Mouse (Mus musculus): ENCODE data around the gene Alyref.

DNA sequence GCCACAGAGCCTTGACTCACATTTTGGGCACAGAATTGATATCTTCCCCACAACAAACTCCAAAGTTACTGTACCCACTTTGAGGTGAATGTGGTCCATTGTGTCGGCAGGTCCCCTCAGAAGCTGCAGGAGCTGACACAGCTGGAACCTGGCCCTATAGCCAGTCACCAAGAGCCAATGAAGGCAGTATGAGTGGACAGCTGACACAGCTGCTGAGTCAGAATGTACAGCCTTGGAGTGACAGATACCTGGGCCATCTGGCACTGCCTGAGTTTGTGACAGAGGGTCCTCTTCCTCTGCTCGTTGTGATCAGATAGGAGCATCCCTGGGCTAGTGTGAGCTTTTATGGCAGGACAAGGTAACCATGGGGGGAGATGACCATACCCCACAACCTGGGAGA is 42.9 kb downstream of the Alyref start:
- no peak for TF ChIP-seq CTCF (conservative IDR thresholded peaks at IDR 0.05; ENCODE audit: low read length)
- no peak for TF ChIP-seq NANOG (IDR thresholded peaks at IDR 0.05; ENCODE audit: borderline replicate concordance, low read length)
- no peak for TF ChIP-seq POU5F1 (IDR thresholded peaks at IDR 0.05; ENCODE audit: borderline replicate concordance, low read length)
